Mouse (Mus musculus) heart, postnatal 10 days (tissue): ENCODE data around the gene Tshz3. TPM values are rescaled to one million over a fixed set of nuclear protein-coding genes. Genes with fewer than 3 reads are reported as not detected.
A peak's percentile ranks its signal among the peaks of the same experiment; 100 is the strongest.

Experiments
- DNase-seq, 2 experiments: peaks; one replicate each; pipeline ENCODE4 v3.0.0; 2021
- intact Hi-C: fragments of 180-260 bp; cut with DNase I; formaldehyde crosslinking; loops from one replicate; pipeline ENCODE4 v1.15.1; 2025
- total RNA-seq, 2 experiments: library from RNA; stranded (reverse); gene quantifications; 2 replicates each; pipeline ENCODE4 v1.2.3; 2021

Gene Tshz3
- total RNA-seq, 2 experiments from 2014 or later = 7.3 to 7.4 TPM

- DNase-seq = peak; percentile 78 to 79
- intact Hi-C loops = loop anchor here (5.0 kb wide), 1 partner anchor 651 kb away; no protein-coding TSS in a partner anchor
These were observed 1.4 kb upstream of the Tshz3 start for GRCm38 (mm10) chr7:36696406-36697117.

DNA sequence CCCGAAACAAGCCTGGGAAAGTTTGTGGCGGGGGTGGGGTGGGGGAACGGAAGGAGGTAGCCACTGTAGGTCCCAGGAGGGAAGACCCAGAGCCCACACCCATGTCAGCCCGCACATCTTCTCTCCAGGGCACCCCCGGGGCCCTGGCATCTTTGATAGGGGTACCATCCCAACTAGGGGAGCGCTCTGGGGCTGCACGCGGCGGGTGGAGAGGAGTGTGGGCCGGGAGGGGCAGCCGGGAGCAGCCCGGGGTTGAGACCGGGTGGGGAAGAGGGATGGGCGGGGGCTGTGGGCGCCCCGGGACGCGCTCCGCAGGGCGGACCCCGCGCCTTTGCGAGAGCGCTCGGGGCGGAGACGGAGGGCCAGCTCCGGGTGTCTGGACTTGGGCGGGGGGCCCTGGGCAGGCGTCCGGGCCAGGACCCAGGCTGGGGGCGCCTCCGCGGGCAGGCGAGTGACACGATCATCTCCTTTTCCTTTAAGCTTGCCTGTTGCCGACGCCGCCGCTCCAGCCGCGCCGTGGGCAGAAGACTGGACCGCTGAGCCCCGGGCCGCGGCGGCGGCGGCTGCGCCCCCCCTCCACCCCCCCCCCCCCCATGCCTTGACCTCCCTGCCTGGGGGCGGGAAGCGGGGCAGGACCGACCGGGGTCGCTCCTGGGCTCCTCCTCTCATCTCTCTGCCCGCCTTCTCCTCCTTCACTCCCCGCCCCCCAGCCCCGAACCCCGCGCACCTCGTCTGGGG lies 631 bp upstream of the Tshz3 start:
- intact Hi-C loops = loop anchor here (5.0 kb wide), 1 partner anchor 650 kb away; no protein-coding TSS in a partner anchor
- peak; percentile 74 to 78 for DNase-seq

DNA sequence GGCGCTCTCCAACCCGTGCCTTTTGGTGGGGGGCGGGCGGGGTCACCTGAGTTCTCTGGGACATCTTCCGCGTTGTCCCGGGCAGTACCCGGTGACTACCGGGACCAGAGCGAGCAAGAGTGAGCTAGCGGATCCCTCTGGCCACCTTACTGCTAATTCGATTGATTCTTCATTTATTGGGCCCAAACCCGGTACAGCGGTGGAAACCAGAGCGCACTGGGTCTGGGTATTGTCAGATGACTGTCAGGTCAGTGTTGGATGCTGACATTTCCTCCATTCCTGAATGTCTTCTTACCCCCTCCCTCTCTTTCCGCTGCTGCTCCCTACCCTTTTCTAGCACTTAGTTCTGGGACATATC lies 650 bp downstream of the Tshz3 start:
- peak in 1 of 2 experiments; percentile 34 for DNase-seq
- intact Hi-C loops = loop anchor here (5.0 kb wide), 1 partner anchor 649 kb away; no protein-coding TSS in a partner anchor

GRCm38 (mm10) chr7:36699001-36699987 lies 1.4 kb downstream of the Tshz3 start:
- intact Hi-C loops = loop anchor here (5.0 kb wide), 1 partner anchor 648 kb away; no protein-coding TSS in a partner anchor
- DNase-seq = no peak

GRCm38 (mm10) chr7:36706636-36707035 lies 8.7 kb downstream of the Tshz3 start:
- no peak for DNase-seq
- intact Hi-C loops = loop anchor here (10.0 kb wide), 1 partner anchor 632 kb away; no protein-coding TSS in a partner anchor

DNA sequence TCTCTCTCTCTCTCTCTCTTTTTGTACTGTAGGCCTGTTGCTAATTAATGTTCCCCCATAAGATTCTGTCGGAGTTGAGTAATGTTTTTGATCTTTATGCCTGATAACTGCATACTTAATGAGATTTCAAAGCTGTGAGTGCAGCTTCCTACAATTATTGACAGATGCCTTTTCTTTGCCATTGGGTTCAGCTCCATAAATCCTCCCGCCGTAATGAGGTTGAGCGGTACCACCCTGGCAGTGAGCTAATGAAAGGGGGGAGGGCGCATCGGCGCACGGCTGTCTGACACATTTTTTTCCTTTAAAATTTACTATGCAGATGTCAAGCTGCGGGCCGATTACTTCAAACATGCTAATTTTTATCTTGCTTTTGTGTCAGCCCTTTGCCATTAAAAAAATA lies 9.3 kb downstream of the Tshz3 start:
- intact Hi-C loops = loop anchor here (10.0 kb wide), 1 partner anchor 632 kb away; no protein-coding TSS in a partner anchor

DNA sequence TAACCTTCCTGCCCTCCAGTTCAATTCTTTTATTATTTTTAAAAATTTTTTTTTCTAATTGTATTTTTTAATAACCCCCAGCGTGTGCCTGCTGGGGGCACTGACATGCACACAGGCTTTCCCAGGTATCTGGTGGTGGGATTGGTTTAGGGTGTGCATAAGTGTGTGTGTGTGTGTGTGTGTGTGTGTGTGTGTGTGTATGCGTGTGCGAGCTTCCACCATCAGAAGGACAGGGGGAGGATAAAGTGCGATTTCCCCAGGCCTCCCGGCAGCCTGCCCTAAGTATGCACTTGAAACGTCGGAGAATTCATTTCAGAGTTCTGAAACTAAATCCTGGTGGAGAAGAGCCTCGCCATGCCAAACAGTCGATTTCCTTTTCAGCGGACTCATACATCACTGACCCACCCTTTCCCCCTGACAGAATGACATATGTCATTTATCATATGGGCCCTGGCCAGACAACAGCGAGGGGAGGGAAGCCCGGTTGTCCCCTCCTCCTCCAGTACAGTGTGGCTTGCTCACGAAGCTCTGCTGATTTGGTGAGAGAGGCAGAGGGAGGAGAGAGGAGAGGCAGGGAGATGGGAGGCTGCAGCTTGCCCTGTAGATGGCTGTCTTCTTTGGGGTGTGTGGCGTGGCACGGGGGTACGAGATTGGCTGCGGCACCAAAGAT lies 9.9 kb downstream of the Tshz3 start:
- no peak for DNase-seq
- intact Hi-C loops = loop anchor here (10.0 kb wide), 1 partner anchor 633 kb away; no protein-coding TSS in a partner anchor

More for the DNA sequence above, 9.3 kb downstream of the Tshz3 start:
- DNase-seq = no peak

DNA sequence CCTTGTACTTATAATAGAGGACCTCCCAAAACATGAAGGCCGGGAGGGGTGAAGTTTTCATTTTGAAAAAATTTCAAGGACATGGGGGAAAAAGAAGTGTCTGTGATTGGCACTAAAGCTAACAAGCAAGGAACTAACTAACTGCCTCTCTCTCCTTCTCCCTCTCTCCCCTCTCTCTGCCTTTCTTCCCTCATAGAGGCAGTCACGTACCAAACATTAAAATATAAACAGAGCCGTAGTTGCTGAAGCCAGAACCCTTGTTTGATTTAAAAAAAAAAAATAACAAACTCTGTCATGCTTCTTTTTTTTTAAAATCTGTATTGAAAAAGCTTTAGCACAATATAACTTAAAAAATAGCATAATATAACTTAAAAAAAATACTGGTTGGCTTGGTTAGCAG lies 10.9 kb downstream of the Tshz3 start:
- intact Hi-C loops = loop anchor here (10.0 kb wide), 1 partner anchor 634 kb away; no protein-coding TSS in a partner anchor
- no peak for DNase-seq

- intact Hi-C loops = loop anchor here (10.0 kb wide), 1 partner anchor 634 kb away; no protein-coding TSS in a partner anchor
- peak; percentile 64 to 72 for DNase-seq
These were observed 11.3 kb downstream of the Tshz3 start for GRCm38 (mm10) chr7:36709239-36709638.

GRCm38 (mm10) chr7:36709974-36710373 lies 12.1 kb downstream of the Tshz3 start:
- intact Hi-C loops = loop anchor here (10.0 kb wide), 1 partner anchor 635 kb away; no protein-coding TSS in a partner anchor
- no peak for DNase-seq

- intact Hi-C loops = no loop called here
- DNase-seq = no peak
These were observed 12.5 kb downstream of the Tshz3 start for GRCm38 (mm10) chr7:36710387-36710786.

DNA sequence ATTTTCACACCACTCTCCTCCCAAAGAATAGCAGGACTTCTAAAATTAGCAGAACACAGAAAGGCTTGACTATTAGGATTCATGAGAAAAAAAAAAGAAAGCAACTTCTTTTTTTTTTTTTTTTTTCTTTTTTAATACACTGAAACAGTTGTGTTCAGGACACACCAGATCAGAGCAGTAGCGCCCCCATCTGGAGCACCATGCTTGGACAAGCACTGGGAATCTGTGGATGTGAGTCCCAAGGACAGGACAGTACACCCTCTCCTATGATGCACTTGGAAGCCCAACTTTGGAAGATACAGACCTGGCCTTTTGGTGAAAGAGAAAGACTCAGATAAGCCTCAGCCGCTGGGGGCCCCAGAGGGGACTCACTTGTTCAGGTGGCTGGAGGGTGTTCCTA lies 13.8 kb downstream of the Tshz3 start:
- intact Hi-C loops = no loop called here
- DNase-seq = peak in 1 of 2 experiments; percentile 41

GRCm38 (mm10) chr7:36714323-36714722 lies 16.4 kb downstream of the Tshz3 start:
- intact Hi-C loops = no loop called here
- no peak for DNase-seq

GRCm38 (mm10) chr7:36717192-36717591 lies 19.3 kb downstream of the Tshz3 start:
- DNase-seq = no peak
- intact Hi-C loops = no loop called here

DNA sequence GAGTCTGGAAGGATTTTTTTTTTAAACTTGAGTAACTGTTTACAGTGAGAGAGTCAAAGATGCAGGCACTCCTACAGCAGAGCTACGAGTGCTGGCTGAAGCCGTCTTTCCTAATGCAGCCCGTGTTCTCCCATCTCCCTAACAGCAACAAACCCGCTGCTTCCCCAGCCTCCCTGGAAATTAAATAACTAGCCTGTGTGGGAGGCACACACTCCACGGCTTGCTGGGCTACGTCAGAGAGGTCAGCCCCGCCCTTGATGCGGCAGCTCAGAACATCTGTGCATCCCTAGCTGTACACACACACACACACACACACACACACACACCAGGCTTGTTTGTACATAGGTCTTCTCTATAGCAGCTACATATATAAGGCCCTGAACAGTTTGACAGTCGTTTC lies 22.9 kb downstream of the Tshz3 start:
- intact Hi-C loops = no loop called here
- DNase-seq = peak in 1 of 2 experiments; percentile 25

DNA sequence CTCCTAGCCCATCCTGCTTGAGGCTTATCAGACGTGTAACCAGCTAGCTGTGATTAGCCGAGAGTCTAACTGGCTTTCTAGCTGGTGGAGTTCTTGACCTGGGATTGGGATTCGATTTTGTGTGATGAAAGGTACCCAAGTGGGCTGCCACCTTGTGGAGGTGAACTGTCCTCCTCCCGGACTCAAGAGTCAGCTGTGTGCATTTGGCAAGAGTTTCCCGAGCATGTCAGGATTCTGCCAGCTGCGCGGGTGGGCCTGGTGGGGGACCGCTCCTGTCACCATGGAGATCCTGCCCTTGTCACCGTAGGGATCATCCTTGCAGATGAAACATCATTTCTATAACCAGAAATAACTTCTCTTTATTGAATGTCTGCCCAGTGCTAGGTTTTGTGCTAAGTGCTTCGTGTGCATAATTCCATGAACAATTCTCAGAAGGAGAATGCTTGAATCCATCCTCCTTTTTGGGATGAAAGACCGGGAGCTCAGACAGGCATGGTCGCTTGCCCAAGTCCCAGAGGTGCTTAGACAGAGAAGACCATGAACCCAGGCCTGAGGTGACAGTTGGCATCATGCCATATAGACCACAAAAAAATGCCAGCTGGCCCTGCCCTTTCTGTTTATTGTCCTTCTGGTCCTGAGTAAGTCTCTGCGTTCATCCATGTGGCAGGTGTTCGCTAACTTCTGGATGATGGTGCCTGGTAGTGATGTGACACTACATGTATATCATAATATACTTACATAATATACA lies 38.6 kb downstream of the Tshz3 start:
- intact Hi-C loops = no loop called here
- no peak for DNase-seq

DNA sequence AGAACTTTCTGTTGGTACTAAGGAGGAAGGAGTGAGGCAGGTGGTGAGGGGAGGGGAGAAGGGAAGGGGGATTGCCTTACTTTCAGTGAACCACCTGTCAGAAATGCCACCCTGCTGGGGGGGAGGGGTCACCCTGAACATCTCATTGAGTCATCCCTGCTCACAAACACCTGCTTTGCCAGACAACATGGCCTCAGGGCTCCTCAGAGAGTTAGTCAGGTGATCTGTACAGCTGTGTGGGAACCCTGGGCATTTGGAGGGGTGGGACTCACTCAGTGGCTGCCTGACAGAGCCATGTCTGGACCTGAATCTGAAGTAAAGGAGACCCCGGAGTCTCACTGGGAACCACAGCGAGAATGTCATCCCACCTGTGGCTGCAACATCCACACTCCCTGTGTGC lies 53.6 kb downstream of the Tshz3 start:
- no peak for DNase-seq
- intact Hi-C loops = no loop called here

- no peak for DNase-seq
- intact Hi-C loops = no loop called here
These were observed 69.7 kb downstream of the Tshz3 start for GRCm38 (mm10) chr7:36767501-36768092.

DNA sequence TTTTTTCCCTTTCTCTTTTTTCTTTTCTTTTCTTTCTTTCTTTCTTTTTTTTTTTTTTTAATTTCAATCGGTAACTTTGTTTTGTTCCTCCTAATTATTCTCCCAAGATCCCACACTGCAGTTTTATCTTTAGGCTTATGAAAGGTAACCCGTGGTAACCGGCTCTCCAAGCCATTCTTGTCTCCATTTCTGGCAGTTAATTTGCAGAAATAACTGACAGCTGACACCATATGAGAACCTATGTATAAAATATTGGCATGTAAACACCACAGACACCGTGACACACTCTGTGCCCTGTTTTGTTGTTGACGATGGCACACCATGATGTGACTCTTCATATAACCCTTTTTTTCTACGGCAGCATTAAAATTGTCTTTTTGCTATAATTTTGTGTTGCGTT lies 75.2 kb downstream of the Tshz3 start:
- intact Hi-C loops = no loop called here
- DNase-seq = no peak
